Mouse (Mus musculus) heart, adult 2 months (tissue): ENCODE measurements around the gene Arl4c. TPM values are rescaled to one million over a fixed set of nuclear protein-coding genes. Genes with fewer than 3 reads are reported as not detected.

Experiments used
- DNase-seq, 2 experiments: peaks; one replicate each; pipeline ENCODE4 v3.0.0; 2021
- H3K27ac ChIP-seq: fragments of 200-600 bp; 2 replicates; pipeline ENCODE4 v1.8.1; 2022
- H3K27me3 ChIP-seq: fragments of 200-500 bp; 2 replicates; pipeline ENCODE4 v1.6.1; 2012; ENCODE audit warnings: mild to moderate bottlenecking, low read length, inconsistent platforms, mixed read lengths; ENCODE audit not compliant: control insufficient read depth, insufficient read depth
- H3K36me3 ChIP-seq: fragments of 200-500 bp; 2 replicates; pipeline ENCODE4 v1.6.1; 2012; ENCODE audit warnings: low read length, inconsistent platforms; ENCODE audit not compliant: control insufficient read depth, insufficient read depth
- H3K4me1 ChIP-seq: fragments of 200-500 bp; 2 replicates; pipeline ENCODE4 v1.6.1; 2011; ENCODE audit warnings: low read length; ENCODE audit not compliant: control insufficient read depth, insufficient read depth
- H3K4me3 ChIP-seq: fragments of 200-600 bp; 2 replicates; pipeline ENCODE4 v1.8.1; 2022
- H3K79me2 ChIP-seq: fragments of 200-500 bp; replicated peaks from 2 replicates; pipeline ENCODE4 v1.6.1; 2012; ENCODE audit warnings: mild to moderate bottlenecking, inconsistent platforms, low read length, moderate library complexity, mixed read lengths; ENCODE audit not compliant: control insufficient read depth, insufficient read depth
- H3K9ac ChIP-seq: fragments of 200-500 bp; 2 replicates; pipeline ENCODE4 v1.6.1; 2012; ENCODE audit warnings: low read depth, mild to moderate bottlenecking, control low read depth, inconsistent platforms, low read length, mixed read lengths
- CTCF ChIP-seq: fragments of 200-600 bp; IDR thresholded peaks from 2 replicates; pipeline ENCODE4 v1.8.1; 2022; ENCODE audit warnings: antibody characterized with exemption, mild to moderate bottlenecking, moderate library complexity
- EP300 ChIP-seq: fragments of 200-500 bp; IDR thresholded peaks from 2 replicates; pipeline ENCODE4 v1.6.1; 2011; ENCODE audit warnings: low read depth, low read length, control low read depth; ENCODE audit not compliant: insufficient read depth
- POLR2A ChIP-seq: fragments of 200-500 bp; IDR thresholded peaks from 2 replicates; pipeline ENCODE4 v1.6.1; 2011; ENCODE audit warnings: mild to moderate bottlenecking, low read depth, low read length, control low read depth; ENCODE audit not compliant: insufficient read depth
- WGBS: fragments of 180-500 bp; shearing (Covaris S2); methylation state at CpG from one replicate; pipeline ENCODE4 v1.1.7; 2018; 5-methylcytosine and 5-hydroxymethylcytosine counted together
- intact Hi-C: fragments of 180-260 bp; cut with DNase I; formaldehyde crosslinking; loops from one replicate; pipeline ENCODE4 v1.15.1; 2025
- polyA plus RNA-seq: library from polyadenylated mRNA; depleted of rRNA; stranded (reverse); fragments of >200 nt; gene quantifications from 2 replicates; pipeline ENCODE4 v1.2.3, GENCODE M21; 2012
- total RNA-seq, 2 experiments: library from RNA; stranded (reverse); gene quantifications; 2 replicates each; pipeline ENCODE4 v1.2.3; 2021

Arl4c gene
- total and polyA plus RNA-seq, 3 experiments = 3.4 to 4.9 (median 4.5) TPM

- Histone ChIP-seq H3K9ac (no peak overlapping the region), H3K27ac (no peak overlapping the region), H3K4me1 (no peaks in the 10 kb centered on the region), H3K79me2 (no peaks in the 10 kb centered on the region), H3K27me3 (no peaks in the 10 kb centered on the region), H3K36me3 (no peaks in the 10 kb centered on the region), H3K4me3 (no peak overlapping the region)
- TF ChIP-seq CTCF = no peak
- TF ChIP-seq EP300 = no peak
- TF ChIP-seq POLR2A = no peak
- DNase-seq = no peak
- WGBS = 68% methylated on average over 1 of the region's 1 CpGs
- intact Hi-C loops = no loop called here
Measured at GRCm38 (mm10) chr1:88725716-88726115, 23.7 kb upstream of the Arl4c start.

GRCm38 (mm10) chr1:88720626-88721229, 18.7 kb upstream of the Arl4c start:
- no peaks in the 10 kb centered on the region for H3K79me2 ChIP-seq
- 49% methylated on average over 11 of the region's 11 CpGs for WGBS
- H3K4me3 ChIP-seq = no peak overlapping the region
- H3K27ac ChIP-seq = no peak overlapping the region
- H3K27me3 ChIP-seq = no peaks in the 10 kb centered on the region
- no peaks in the 10 kb centered on the region for H3K4me1 ChIP-seq
- no peaks in the 10 kb centered on the region for H3K36me3 ChIP-seq
- DNase-seq = no peak
- H3K9ac ChIP-seq = no peak overlapping the region
- peak; percentile 5; the same call in 1 of the 2 replicates for TF ChIP-seq CTCF
- TF ChIP-seq EP300 = no peak
- intact Hi-C loops = no loop called here

- no peaks in the 10 kb centered on the region for H3K4me1 ChIP-seq
- DNase-seq = no peak
- no peaks in the 10 kb centered on the region for H3K36me3 ChIP-seq
- H3K79me2 ChIP-seq = no peaks in the 10 kb centered on the region
- no peak for TF ChIP-seq CTCF
- TF ChIP-seq POLR2A = no peak
- no peak for TF ChIP-seq EP300
- H3K27me3 ChIP-seq = no peaks in the 10 kb centered on the region
- H3K27ac ChIP-seq = no peak overlapping the region
- WGBS = 71% methylated on average over 3 of the region's 3 CpGs
- H3K4me3 ChIP-seq = no peak overlapping the region
- intact Hi-C loops = no loop called here
- H3K9ac ChIP-seq = no peak overlapping the region
Measured at GRCm38 (mm10) chr1:88718563-88718962, 16.5 kb upstream of the Arl4c start.

- 72% methylated on average over 13 of the region's 13 CpGs for WGBS
- Histone ChIP-seq H3K79me2 (no peaks in the 10 kb centered on the region), H3K4me3 (no peak overlapping the region), H3K9ac (no peak overlapping the region), H3K27me3 (no peaks in the 10 kb centered on the region), H3K4me1 (no peaks in the 10 kb centered on the region), H3K36me3 (no peaks in the 10 kb centered on the region), H3K27ac (no peak overlapping the region)
- DNase-seq = no peak
- TF ChIP-seq EP300 = no peak
- no peak for TF ChIP-seq CTCF
- no peak for TF ChIP-seq POLR2A
- intact Hi-C loops = no loop called here
Measured at GRCm38 (mm10) chr1:88717736-88718135, 15.7 kb upstream of the Arl4c start.

GRCm38 (mm10) chr1:88712011-88712410, 10.0 kb upstream of the Arl4c start:
- no peak for DNase-seq

GRCm38 (mm10) chr1:88708646-88709305, 6.8 kb upstream of the Arl4c start:
- Histone ChIP-seq H3K27ac (no peak overlapping the region), H3K4me3 (no peak overlapping the region), H3K4me1 (no peaks in the 10 kb centered on the region), H3K27me3 (no peaks in the 10 kb centered on the region), H3K9ac (no peak overlapping the region), H3K36me3 (no peaks in the 10 kb centered on the region), H3K79me2 (no peaks in the 10 kb centered on the region)
- 77% methylated on average over 9 of the region's 9 CpGs for WGBS
- DNase-seq = no peak
- TF ChIP-seq POLR2A (no peak), EP300 (no peak), CTCF (no peak)
- intact Hi-C loops = loop anchor here (5.0 kb wide), 1 partner anchor 351 kb away; no protein-coding TSS in a partner anchor

More at GRCm38 (mm10) chr1:88712011-88712410, 10.0 kb upstream of the Arl4c start:
- Histone ChIP-seq H3K4me3 (no peak overlapping the region), H3K27ac (no peak overlapping the region), H3K36me3 (no peaks in the 10 kb centered on the region), H3K9ac (no peak overlapping the region), H3K79me2 (no peaks in the 10 kb centered on the region), H3K27me3 (no peaks in the 10 kb centered on the region), H3K4me1 (no peaks in the 10 kb centered on the region)
- intact Hi-C loops = no loop called here
- TF ChIP-seq EP300 (no peak), CTCF (no peak), POLR2A (no peak)
- 63% methylated on average over 6 of the region's 6 CpGs for WGBS
